8 mouse cellular contexts compared by ENCODE assay signal in the genomic region with DNA sequence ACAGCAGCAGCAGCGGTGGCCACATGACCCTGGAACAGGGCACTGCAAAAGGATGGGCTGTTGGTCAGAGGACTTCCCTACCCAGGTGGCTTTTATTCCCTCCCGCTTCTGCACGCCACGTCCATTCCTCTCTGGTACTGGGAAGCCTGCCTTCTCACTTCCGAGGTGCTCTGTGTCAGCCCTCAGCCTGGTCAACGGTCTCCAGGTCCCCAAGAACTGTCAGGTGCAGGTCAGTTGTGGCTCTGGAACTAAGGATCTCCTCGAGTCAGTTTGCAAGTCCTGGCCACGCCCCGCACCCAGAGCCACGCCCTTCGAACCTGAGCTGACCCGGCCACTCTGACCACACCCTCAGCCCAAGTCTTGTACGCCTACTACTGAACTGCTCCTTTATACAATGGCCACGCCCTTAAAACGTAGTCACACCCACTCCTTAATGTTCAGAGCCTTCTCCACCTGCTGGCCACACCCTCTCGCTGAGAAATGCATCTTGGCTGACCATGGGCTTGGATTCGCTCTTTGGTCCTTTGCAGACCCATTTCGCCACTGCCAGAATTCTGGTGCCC. TPM values are rescaled to one million over a fixed set of nuclear protein-coding genes. Genes with fewer than 3 reads are reported as not detected.
DNase-seq lines count a peak whose midpoint lies in the region; ATAC-seq and TF ChIP-seq lines count a peak whose summit lies in the region.

No protein-coding gene starts in this region.

- H3K27ac ChIP-seq in heart, embryonic 13.5 days (replicated peaks), result no peak overlapping the region
- no peak overlapping the region for H3K27ac ChIP-seq in liver, embryonic 12.5 days
- H3K27ac ChIP-seq in spleen, adult 2 months (ENCODE audit: insufficient read depth, low read length), result no peak overlapping the region
- H3K27ac ChIP-seq in hindbrain, embryonic 14.5 days, result no peak overlapping the region

- peak overlapping the region; percentile 51 for H3K4me2 ChIP-seq in heart, embryonic 13.5 days
- peak overlapping the region; percentile 35 for H3K4me2 ChIP-seq in liver, embryonic 12.5 days
- H3K4me2 ChIP-seq in hindbrain, embryonic 14.5 days (replicated peaks), result no peak overlapping the region

- intact Hi-C loops in heart, postnatal 36 days (cut with DNase I), result no loop called here
- intact Hi-C loops in left cerebral cortex, postnatal 25 days (cut with DNase I), result no loop called here

- no peak for TF ChIP-seq CTCF in spleen, adult 2 months (IDR thresholded peaks at IDR 0.05; ENCODE audit: extremely low read depth, insufficient read depth, insufficient read length, insufficient replicate concordance)

- peak overlapping the region; percentile 18 for H3K4me3 ChIP-seq in heart, embryonic 13.5 days
- no peak overlapping the region for H3K4me3 ChIP-seq in liver, embryonic 12.5 days
- peak overlapping the region; percentile 42 for H3K4me3 ChIP-seq in spleen, adult 2 months (ENCODE audit: extremely low read depth, insufficient read depth, insufficient read length)
- H3K4me3 ChIP-seq in hindbrain, embryonic 14.5 days (replicated peaks; ENCODE audit: low read length), result no peak overlapping the region

- DNase-seq in heart, postnatal 36 days, result no peak
- DNase-seq in spleen, adult 2 months (ENCODE audit: low read depth in 1 of 2, low spot score in 2 of 2), result peak; percentile 11 to 27
- DNase-seq in adrenal gland, adult 18-20 months (ENCODE audit: low spot score in 2 of 2), result no peak
- DNase-seq in hindbrain, embryonic 14.5 days (ENCODE audit: low spot score), result no peak
- DNase-seq in left cerebral cortex, postnatal 25 days (ENCODE audit: low spot score in 2 of 2), result no peak

- no peak overlapping the region for H3K9ac ChIP-seq in heart, embryonic 13.5 days
- H3K9ac ChIP-seq in liver, embryonic 12.5 days, result no peak overlapping the region
- no peak overlapping the region for H3K9ac ChIP-seq in hindbrain, embryonic 14.5 days

- H3K27me3 ChIP-seq in heart, embryonic 13.5 days (replicated peaks), result peaks cover 12% of the 10 kb centered on the region
- H3K27me3 ChIP-seq in liver, embryonic 12.5 days (replicated peaks), result peaks cover 28% of the 10 kb centered on the region; the same call in 1 of the 2 replicates
- H3K27me3 ChIP-seq in spleen, adult 2 months (ENCODE audit: control insufficient read depth, insufficient read depth, low read length), result no peaks in the 10 kb centered on the region
- H3K27me3 ChIP-seq in hindbrain, embryonic 14.5 days (ENCODE audit: control insufficient read depth, insufficient read depth, low read length), result no peaks in the 10 kb centered on the region

- no peaks in the 10 kb centered on the region for H3K36me3 ChIP-seq in heart, embryonic 13.5 days
- H3K36me3 ChIP-seq in liver, embryonic 12.5 days, result no peaks in the 10 kb centered on the region
- H3K36me3 ChIP-seq in spleen, adult 2 months (ENCODE audit: control insufficient read depth, insufficient read depth, low read length), result no peaks in the 10 kb centered on the region
- 0 out of 2 replicates have a peak, but pooled peaks cover under 1% of the 10 kb centered on the region for H3K36me3 ChIP-seq in hindbrain, embryonic 14.5 days (replicated peaks; ENCODE audit: control insufficient read depth, insufficient read depth)

- peaks cover 7% of the 10 kb centered on the region; the same call in 1 of the 2 replicates for H3K4me1 ChIP-seq in heart, embryonic 13.5 days
- H3K4me1 ChIP-seq in liver, embryonic 12.5 days, result peaks cover 8% of the 10 kb centered on the region
- H3K4me1 ChIP-seq in spleen, adult 2 months (ENCODE audit: control insufficient read depth, insufficient read depth, insufficient read length), result no peaks in the 10 kb centered on the region; the same call in 1 of the 2 replicates
- no peaks in the 10 kb centered on the region for H3K4me1 ChIP-seq in hindbrain, embryonic 14.5 days (replicated peaks; ENCODE audit: control insufficient read depth, insufficient read depth, low read length)

- H3K9me3 ChIP-seq in heart, embryonic 13.5 days, result no peaks in the 10 kb centered on the region
- no peaks in the 10 kb centered on the region for H3K9me3 ChIP-seq in liver, embryonic 12.5 days (replicated peaks)
- no peaks in the 10 kb centered on the region for H3K9me3 ChIP-seq in hindbrain, embryonic 14.5 days (ENCODE audit: control insufficient read depth, low read length)

- peak; percentile 74 for ATAC-seq in heart, embryonic 13.5 days (ENCODE audit: extremely low read depth, insufficient number of reproducible peaks, low FRiP score, low TSS enrichment)
- ATAC-seq in erythroid progenitor cell, adult 5-6 weeks (replicated peaks; ENCODE audit: low FRiP score, poor library complexity, severe bottlenecking), result peak; percentile 76
- peak; percentile 57; the same call in 1 of the 2 replicates for ATAC-seq in liver, embryonic 12.5 days
- no peak for ATAC-seq in hindbrain, embryonic 14.5 days (ENCODE audit: low FRiP score)

- 15% methylated on average over 18 of the region's 18 CpGs for WGBS in heart, embryonic 13.5 days
- WGBS in liver, embryonic 12.5 days (ENCODE audit: insufficient replicate concordance), result 16% methylated on average over 18 of the region's 18 CpGs
- WGBS in spleen, adult 2 months, result 22% methylated on average over 18 of the region's 18 CpGs
- WGBS in hindbrain, embryonic 14.5 days, result 19% methylated on average over 18 of the region's 18 CpGs

- no peak for TF ChIP-seq POLR2A in spleen, adult 2 months (IDR thresholded peaks at IDR 0.05; ENCODE audit: low read depth, low read length)

RNA-seq across cellular contexts. Expression of gene Rbak, which starts 15.0 kb away (rescaled TPM):
- polyA plus RNA-seq in heart, embryonic 13.5 days (2015; fragmentation: Nextera tagmentation; extraction: Ambion mirVana), result 7.2 and 7.8 TPM in 2 replicates
- 1 to 10 TPM; 4.4 to 5.3 TPM for total RNA-seq in heart, postnatal 36 days (2021)
- 1.4 and 3.4 TPM in 2 replicates for total RNA-seq in erythroid progenitor cell, adult 5-6 weeks (2015; ENCODE audit: low replicate concordance)
- total RNA-seq in erythroid progenitor cell, adult 5-6 weeks (2017; ENCODE audit: low replicate concordance), result 0.39 and 1.4 TPM in 2 replicates
- polyA plus RNA-seq in liver, embryonic 12.5 days (2016; fragmentation: Nextera tagmentation; extraction: Ambion mirVana), result 3.5 and 3.7 TPM in 2 replicates
- 2.6 and 2.7 TPM in 2 replicates for polyA plus RNA-seq in spleen, adult 2 months (2012; rRNA removed)
- total RNA-seq in adrenal gland, adult 18-20 months (2021), result 10 to 100 TPM in 1 of 2 experiments, 1 to 10 TPM in 1; 9.7 to 10.8 TPM
- 10.4 and 13.9 TPM in 2 replicates for polyA plus RNA-seq in hindbrain, embryonic 14.5 days (2014; fragmentation: Nextera tagmentation; extraction: Ambion mirVana)
- 10 to 100 TPM; 11.9 to 13.6 TPM for total RNA-seq in left cerebral cortex, postnatal 25 days (2021)

RNA-seq across cellular contexts. Expression of gene Spdye4b, which starts 15.2 kb away (rescaled TPM):
- not detected in 2 replicates for polyA plus RNA-seq in heart, embryonic 13.5 days (2015; fragmentation: Nextera tagmentation; extraction: Ambion mirVana)
- not detected for total RNA-seq in heart, postnatal 36 days (2021)
- total RNA-seq in erythroid progenitor cell, adult 5-6 weeks (2015; ENCODE audit: low replicate concordance), result not detected in 2 replicates
- total RNA-seq in erythroid progenitor cell, adult 5-6 weeks (2017; ENCODE audit: low replicate concordance), result not detected in 2 replicates
- not detected in 2 replicates for polyA plus RNA-seq in liver, embryonic 12.5 days (2016; fragmentation: Nextera tagmentation; extraction: Ambion mirVana)
- polyA plus RNA-seq in spleen, adult 2 months (2012; rRNA removed), result not detected in 2 replicates
- total RNA-seq in adrenal gland, adult 18-20 months (2021), result not detected
- not detected in 2 replicates for polyA plus RNA-seq in hindbrain, embryonic 14.5 days (2014; fragmentation: Nextera tagmentation; extraction: Ambion mirVana)
- not detected for total RNA-seq in left cerebral cortex, postnatal 25 days (2021)

RNA-seq across cellular contexts. Expression of gene Olfr718-ps1, which starts 18.2 kb away (rescaled TPM):
- polyA plus RNA-seq in heart, embryonic 13.5 days (2015; fragmentation: Nextera tagmentation; extraction: Ambion mirVana), result not detected in 2 replicates
- not detected for total RNA-seq in heart, postnatal 36 days (2021)
- not detected in 2 replicates for total RNA-seq in erythroid progenitor cell, adult 5-6 weeks (2015; ENCODE audit: low replicate concordance)
- not detected in 2 replicates for total RNA-seq in erythroid progenitor cell, adult 5-6 weeks (2017; ENCODE audit: low replicate concordance)
- not detected in 2 replicates for polyA plus RNA-seq in liver, embryonic 12.5 days (2016; fragmentation: Nextera tagmentation; extraction: Ambion mirVana)
- not detected in 2 replicates for polyA plus RNA-seq in spleen, adult 2 months (2012; rRNA removed)
- total RNA-seq in adrenal gland, adult 18-20 months (2021), result not detected
- polyA plus RNA-seq in hindbrain, embryonic 14.5 days (2014; fragmentation: Nextera tagmentation; extraction: Ambion mirVana), result 0.07 TPM in 1 of 2 replicates, not detected in the other
- total RNA-seq in left cerebral cortex, postnatal 25 days (2021), result under 1 TPM; 0.09 to 0.14 TPM

RNA-seq across cellular contexts. Expression of gene Rnf216, which starts 52.8 kb away (rescaled TPM):
- 24.6 and 25.1 TPM in 2 replicates for polyA plus RNA-seq in heart, embryonic 13.5 days (2015; fragmentation: Nextera tagmentation; extraction: Ambion mirVana)
- 10 to 100 TPM; 27.1 to 28.0 TPM for total RNA-seq in heart, postnatal 36 days (2021)
- 31.0 and 33.1 TPM in 2 replicates for total RNA-seq in erythroid progenitor cell, adult 5-6 weeks (2015; ENCODE audit: low replicate concordance)
- total RNA-seq in erythroid progenitor cell, adult 5-6 weeks (2017; ENCODE audit: low replicate concordance), result 31.1 and 45.7 TPM in 2 replicates
- polyA plus RNA-seq in liver, embryonic 12.5 days (2016; fragmentation: Nextera tagmentation; extraction: Ambion mirVana), result 28.5 and 30.1 TPM in 2 replicates
- polyA plus RNA-seq in spleen, adult 2 months (2012; rRNA removed), result 25.9 and 32.4 TPM in 2 replicates
- total RNA-seq in adrenal gland, adult 18-20 months (2021), result 10 to 100 TPM; 33.6 to 44.9 TPM
- polyA plus RNA-seq in hindbrain, embryonic 14.5 days (2014; fragmentation: Nextera tagmentation; extraction: Ambion mirVana), result 29.4 and 29.8 TPM in 2 replicates
- total RNA-seq in left cerebral cortex, postnatal 25 days (2021), result 10 to 100 TPM; 42.6 to 42.8 TPM

Comparison
In these comparisons a context has a peak if more than half of its experiments do, and no peak if none do; other contexts are left out.
1. H3K4me3 ChIP-seq: peak in heart, embryonic 13.5 days (single experiment) and spleen, adult 2 months (single experiment); none in liver, embryonic 12.5 days (single experiment) and hindbrain, embryonic 14.5 days (single experiment).
2. DNase-seq: peak in spleen, adult 2 months (2 of 2); none in heart, postnatal 36 days (0 of 2), adrenal gland, adult 18-20 months (0 of 2), hindbrain, embryonic 14.5 days (single experiment) and left cerebral cortex, postnatal 25 days (0 of 2).